Mouse (Mus musculus) C2C12 (cell line): ENCODE data around the gene Vamp3.

Experiments
- CTCF ChIP-seq: IDR thresholded peaks from one replicate; pipeline ENCODE4 v1.5.1; 2011; ENCODE audit not compliant: control insufficient read depth, insufficient read depth, insufficient read length
- MAX ChIP-seq: IDR thresholded peaks from one replicate; pipeline ENCODE4 v1.6.1; 2011; ENCODE audit warnings: mild to moderate bottlenecking, control low read depth
- MYOD1 ChIP-seq: IDR thresholded peaks from one replicate; pipeline ENCODE4 v1.6.1; 2011; ENCODE audit warnings: low read depth; ENCODE audit not compliant: control insufficient read depth, insufficient read length
- USF1 ChIP-seq: IDR thresholded peaks from one replicate; pipeline ENCODE4 v1.6.1; 2011; ENCODE audit warnings: low read depth, mild to moderate bottlenecking, control low read depth, moderate library complexity

DNA sequence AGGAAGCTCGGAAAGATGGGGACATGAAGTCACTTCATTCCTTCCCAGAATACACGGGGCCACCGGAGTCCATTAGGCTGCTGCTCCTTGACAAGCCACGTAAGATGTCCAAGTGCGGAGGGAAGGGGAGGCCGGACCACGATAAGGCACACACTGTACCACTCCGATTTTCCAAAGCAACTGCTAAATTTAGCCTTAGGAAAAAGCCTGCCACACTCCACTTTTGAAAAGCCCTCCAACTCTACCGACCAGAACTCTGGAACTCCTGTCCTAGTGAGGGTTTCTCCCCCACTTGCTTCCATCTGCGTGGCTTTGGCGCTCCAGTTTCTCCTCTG lies 39.3 kb upstream of the Vamp3 start:
- no peak for TF ChIP-seq CTCF
- TF ChIP-seq MAX: no peak
- TF ChIP-seq USF1: no peak
- TF ChIP-seq MYOD1: no peak
